Mouse (Mus musculus) ES-Bruce4 (cell line): Measurements from ENCODE around the gene Mid1.
"Not testable (repeated sequence)": the region's sequence is repeated elsewhere in the genome, so short reads cannot be mapped to it uniquely, and the experiment has no call there.

Experiments
- CTCF ChIP-seq: IDR thresholded peaks from one replicate; pipeline ENCODE4 v1.8.1; 2011; ENCODE audit warnings: low read depth, low read length
- POLR2A ChIP-seq: IDR thresholded peaks from one replicate; pipeline ENCODE4 v1.8.1; 2011; ENCODE audit warnings: low read length; ENCODE audit not compliant: insufficient read depth

DNA sequence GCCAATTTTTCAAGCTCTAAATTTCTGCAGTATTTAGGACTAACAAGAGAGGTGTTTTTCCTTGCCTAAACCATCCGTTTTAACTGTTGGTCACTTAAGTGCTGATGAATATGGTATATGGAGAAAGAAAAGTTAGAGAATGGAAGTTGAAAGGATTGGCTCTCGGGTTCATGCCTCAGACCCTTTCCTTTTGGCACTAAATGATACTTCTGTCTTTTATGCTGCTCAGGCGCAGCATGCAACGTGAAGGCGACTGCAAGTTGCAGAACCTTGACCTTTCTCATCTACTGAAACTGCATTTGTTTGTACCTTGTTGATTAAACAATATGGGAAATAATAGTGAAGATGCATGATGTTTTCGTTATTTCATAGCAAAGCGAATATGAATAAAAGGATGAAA lies 285.5 kb downstream of the Mid1 start:
- not testable (repeated sequence) for TF ChIP-seq CTCF, POLR2A
